Mouse (Mus musculus) limb, embryonic 14.5 days (tissue): ENCODE results near the gene Ikbkg. TPM values are rescaled to one million over a fixed set of nuclear protein-coding genes. Genes with fewer than 3 reads are reported as not detected.
A peak's percentile ranks its signal among the peaks of the same experiment; 100 is the strongest.
"Not testable (repeated sequence)": the region's sequence is repeated elsewhere in the genome, so short reads cannot be mapped to it uniquely, and the experiment has no call there.

Source experiments
- ATAC-seq: fragments of 200-750 bp; cut with Nextera tagmentation; 2 replicates; pipeline ENCODE4 v1.8.0; 2017; ENCODE audit warnings: low read depth, moderate number of reproducible peaks, moderate TSS enrichment; ENCODE audit not compliant: low FRiP score
- DNase-seq: peaks from one replicate; pipeline ENCODE4 v3.0.0-alpha.2; 2015; ENCODE audit warnings: low spot score
- H3K27ac ChIP-seq: fragments of 300-500 bp; sonication (generic); replicated peaks from 2 replicates; pipeline ENCODE4 v1.5.1; 2014; ENCODE audit warnings: low read depth, mild to moderate bottlenecking, low read length, moderate library complexity, mixed read lengths
- H3K27me3 ChIP-seq: fragments of 300-500 bp; sonication (generic); 2 replicates; pipeline ENCODE4 v1.6.1; 2014; ENCODE audit warnings: low read length, mixed read lengths; ENCODE audit not compliant: control insufficient read depth, insufficient read depth
- H3K36me3 ChIP-seq: fragments of 300-500 bp; sonication (generic); 2 replicates; pipeline ENCODE4 v1.6.1; 2014; ENCODE audit warnings: mild to moderate bottlenecking, low read length, moderate library complexity, mixed read lengths; ENCODE audit not compliant: control insufficient read depth, insufficient read depth
- H3K4me1 ChIP-seq: fragments of 300-500 bp; sonication (generic); 2 replicates; pipeline ENCODE4 v1.6.1; 2014; ENCODE audit warnings: antibody characterized with exemption, low read length, mixed read lengths; ENCODE audit not compliant: control insufficient read depth, insufficient read depth
- H3K4me2 ChIP-seq: fragments of 300-500 bp; sonication (generic); replicated peaks from 2 replicates; pipeline ENCODE4 v1.6.1; 2014; ENCODE audit warnings: low read depth, mild to moderate bottlenecking, low read length, moderate library complexity; ENCODE audit not compliant: severe bottlenecking
- H3K4me3 ChIP-seq: fragments of 300-500 bp; sonication (generic); replicated peaks from 2 replicates; pipeline ENCODE4 v1.5.1; 2014; ENCODE audit warnings: low read length
- H3K9ac ChIP-seq: fragments of 300-500 bp; sonication (generic); 2 replicates; pipeline ENCODE4 v1.6.1; 2014; ENCODE audit warnings: mild to moderate bottlenecking, low read depth, low read length, moderate library complexity; ENCODE audit not compliant: severe bottlenecking
- H3K9me3 ChIP-seq: fragments of 300-500 bp; sonication (generic); 2 replicates; pipeline ENCODE4 v1.6.1; 2016; ENCODE audit warnings: low read length; ENCODE audit not compliant: control insufficient read depth
- POLR2A ChIP-seq: fragments of 200-500 bp; IDR thresholded peaks from 2 replicates; pipeline ENCODE4 v1.8.0; 2012; ENCODE audit warnings: inconsistent platforms, mild to moderate bottlenecking, moderate library complexity, borderline replicate concordance; ENCODE audit not compliant: insufficient read depth, insufficient read length; ENCODE audit errors: extremely low read depth
- WGBS: fragments of 180-500 bp; shearing (Covaris S2); extraction: QIAGEN DNeasy Blood & Tissue Kit; methylation state at CpG from one replicate; pipeline ENCODE4 v1.1.7; 2014; 5-methylcytosine and 5-hydroxymethylcytosine counted together
- polyA plus RNA-seq, 2 experiments: library from polyadenylated mRNA; depleted of rRNA in 1 of 2; stranded (reverse) in 1 of 2; unstranded in 1 of 2; fragments of >200 nt; fragmentation: Nextera tagmentation in 1 of 2; extraction: Ambion mirVana in 1 of 2; gene quantifications; 2 replicates each; pipeline versions ENCODE4 v1.2.1 to v1.2.3; 2012 to 2014

Ikbkg gene
- polyA plus RNA-seq, 2 experiments: 17.4 to 23.9 TPM

DNA sequence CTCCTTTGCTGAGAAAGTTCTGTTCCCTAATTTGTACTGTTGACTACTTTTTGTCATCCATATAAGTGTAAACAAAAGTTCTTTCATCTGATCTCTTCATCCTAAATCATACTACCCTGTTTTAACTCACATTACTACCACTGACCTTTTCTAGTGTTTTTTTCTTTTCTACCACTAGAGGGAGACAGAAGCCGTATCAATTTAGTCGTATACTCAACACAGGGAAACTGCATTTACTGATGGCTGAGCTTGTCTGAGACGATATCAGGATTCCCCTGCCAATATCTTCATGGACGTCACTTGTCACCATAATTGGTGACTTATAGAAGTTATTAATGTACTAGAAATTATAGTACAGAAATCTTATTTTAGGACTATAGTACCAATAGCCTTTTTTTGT lies 59.7 kb downstream of the Ikbkg start:
- H3K9me3 ChIP-seq: no peaks in the 10 kb centered on the region
- no peak overlapping the region for H3K4me3 ChIP-seq
- DNase-seq: peak; percentile 38
- H3K4me2 ChIP-seq: no peak overlapping the region
- ATAC-seq: no peak
- H3K4me1 ChIP-seq: no peaks in the 10 kb centered on the region
- peaks cover 6% of the 10 kb centered on the region; the same call in 1 of the 2 replicates for H3K36me3 ChIP-seq
- H3K27me3 ChIP-seq: no peaks in the 10 kb centered on the region
- TF ChIP-seq POLR2A: no peak
- no peak overlapping the region for H3K27ac ChIP-seq
- no peak overlapping the region for H3K9ac ChIP-seq
- 10% methylated on average over 4 of the region's 4 CpGs for WGBS

DNA sequence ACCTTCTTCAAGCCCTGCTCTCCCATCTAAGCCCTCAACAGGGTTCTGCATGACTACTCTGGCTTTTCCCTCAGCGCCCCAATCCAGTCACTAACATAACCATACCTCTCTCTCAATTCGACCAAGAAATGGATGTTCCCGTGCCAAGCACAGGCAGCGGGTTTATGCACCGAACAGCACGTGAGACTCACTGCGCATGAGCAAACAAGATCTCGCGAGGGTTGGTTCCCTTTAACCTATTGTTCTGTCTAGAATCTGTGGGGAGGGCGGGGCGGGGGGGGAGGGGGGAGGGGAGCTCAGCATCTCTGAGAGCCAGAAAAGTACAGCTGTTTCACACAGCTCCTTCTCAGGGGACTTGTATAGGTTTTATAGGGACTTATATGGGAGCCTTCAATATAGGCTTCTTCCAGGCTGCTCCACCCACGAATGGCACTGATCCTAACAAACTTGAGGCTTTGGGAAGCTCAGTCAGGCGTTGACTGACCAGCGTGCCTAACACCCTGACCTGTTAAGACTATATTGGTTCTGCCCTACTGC lies 88.3 kb downstream of the Ikbkg start, which contains the start of gene Gm6880:
Gene Gm6880, minus strand, starts transcription at position 51 of the 537 bp plus-strand sequence.
- WGBS: 57% methylated on average over 14 of the region's 14 CpGs
- not testable (repeated sequence) for H3K27ac ChIP-seq, H3K27me3 ChIP-seq, H3K9me3 ChIP-seq, H3K9ac ChIP-seq, H3K4me2 ChIP-seq, H3K4me3 ChIP-seq, H3K36me3 ChIP-seq, H3K4me1 ChIP-seq
- peak; percentile 36 for DNase-seq
- ATAC-seq: peak; percentile 53; the same call in 1 of the 2 replicates

DNA sequence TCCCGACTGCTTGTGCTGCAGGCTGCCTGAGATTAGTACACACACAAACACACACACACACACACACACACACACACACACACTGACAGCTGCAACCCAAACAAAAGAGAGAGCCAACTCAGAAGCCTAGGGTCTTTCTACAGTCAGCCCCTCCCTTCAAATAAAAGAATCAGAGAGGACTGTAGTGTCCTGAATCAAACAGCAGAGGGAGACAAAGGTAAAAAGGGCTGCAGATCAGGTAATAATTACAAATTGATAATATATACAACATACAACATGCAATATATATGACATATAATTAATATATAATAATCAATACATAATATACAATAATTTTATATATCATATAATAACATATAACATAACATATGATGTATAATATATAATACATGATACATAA lies 104.0 kb downstream of the Ikbkg start:
- no peak for TF ChIP-seq POLR2A
- Histone ChIP-seq H3K4me2 (no peak overlapping the region), H3K9me3 (no peaks in the 10 kb centered on the region), H3K36me3 (no peaks in the 10 kb centered on the region), H3K4me1 (no peaks in the 10 kb centered on the region), H3K4me3 (no peak overlapping the region), H3K9ac (no peak overlapping the region), H3K27ac (no peak overlapping the region), H3K27me3 (no peaks in the 10 kb centered on the region)
- no peak for DNase-seq
- 83% methylated on average over 1 of the region's 1 CpGs for WGBS
- no peak for ATAC-seq

Other genes starting within 250 kb of the Ikbkg start
- not detected in 2 replicates for gene Tex28, start 225.5 kb upstream of the Ikbkg start, polyA plus RNA-seq (2012; rRNA removed)
- gene Tex28, start 225.5 kb upstream of the Ikbkg start, polyA plus RNA-seq (2014; fragmentation: Nextera tagmentation; extraction: Ambion mirVana): not detected in 2 replicates
- 0.03 and 0.04 TPM in 2 replicates for gene Tktl1, start 216.0 kb upstream of the Ikbkg start, polyA plus RNA-seq (2012; rRNA removed)
- gene Tktl1, start 216.0 kb upstream of the Ikbkg start, polyA plus RNA-seq (2014; fragmentation: Nextera tagmentation; extraction: Ambion mirVana): not detected in 2 replicates
- gene Flna, start 143.5 kb upstream of the Ikbkg start, polyA plus RNA-seq (2012; rRNA removed): 573 and 611 TPM in 2 replicates
- gene Flna, start 143.5 kb upstream of the Ikbkg start, polyA plus RNA-seq (2014; fragmentation: Nextera tagmentation; extraction: Ambion mirVana): 335 and 363 TPM in 2 replicates
- 107 and 143 TPM in 2 replicates for gene Emd, start 138.6 kb upstream of the Ikbkg start, polyA plus RNA-seq (2012; rRNA removed)
- 28.0 and 30.4 TPM in 2 replicates for gene Emd, start 138.6 kb upstream of the Ikbkg start, polyA plus RNA-seq (2014; fragmentation: Nextera tagmentation; extraction: Ambion mirVana)
- gene Rpl10, start 122.5 kb upstream of the Ikbkg start, polyA plus RNA-seq (2012; rRNA removed): 2,306 and 2,672 TPM in 2 replicates
- 939 and 993 TPM in 2 replicates for gene Rpl10, start 122.5 kb upstream of the Ikbkg start, polyA plus RNA-seq (2014; fragmentation: Nextera tagmentation; extraction: Ambion mirVana)
- gene Taz, start 111.4 kb upstream of the Ikbkg start, polyA plus RNA-seq (2012; rRNA removed): 99.7 and 116 TPM in 2 replicates
- 64.0 and 70.6 TPM in 2 replicates for gene Taz, start 111.4 kb upstream of the Ikbkg start, polyA plus RNA-seq (2014; fragmentation: Nextera tagmentation; extraction: Ambion mirVana)
- 20.2 and 24.3 TPM in 2 replicates for gene Dnase1l1, start 111.0 kb upstream of the Ikbkg start, polyA plus RNA-seq (2012; rRNA removed)
- gene Dnase1l1, start 111.0 kb upstream of the Ikbkg start, polyA plus RNA-seq (2014; fragmentation: Nextera tagmentation; extraction: Ambion mirVana): 12.8 and 14.4 TPM in 2 replicates
- gene Atp6ap1, start 96.2 kb upstream of the Ikbkg start, polyA plus RNA-seq (2012; rRNA removed): 224 and 272 TPM in 2 replicates
- gene Atp6ap1, start 96.2 kb upstream of the Ikbkg start, polyA plus RNA-seq (2014; fragmentation: Nextera tagmentation; extraction: Ambion mirVana): 124 and 128 TPM in 2 replicates
- 567 and 604 TPM in 2 replicates for gene Gdi1, start 88.3 kb upstream of the Ikbkg start, polyA plus RNA-seq (2012; rRNA removed)
- 147 and 183 TPM in 2 replicates for gene Gdi1, start 88.3 kb upstream of the Ikbkg start, polyA plus RNA-seq (2014; fragmentation: Nextera tagmentation; extraction: Ambion mirVana)
- gene Fam50a, start 80.3 kb upstream of the Ikbkg start, polyA plus RNA-seq (2012; rRNA removed): 31.5 and 49.7 TPM in 2 replicates
- 53.5 and 53.7 TPM in 2 replicates for gene Fam50a, start 80.3 kb upstream of the Ikbkg start, polyA plus RNA-seq (2014; fragmentation: Nextera tagmentation; extraction: Ambion mirVana)
- 117 and 152 TPM in 2 replicates for gene Plxna3, start 64.2 kb upstream of the Ikbkg start, polyA plus RNA-seq (2012; rRNA removed)
- 21.4 and 21.8 TPM in 2 replicates for gene Plxna3, start 64.2 kb upstream of the Ikbkg start, polyA plus RNA-seq (2014; fragmentation: Nextera tagmentation; extraction: Ambion mirVana)
- 104 and 119 TPM in 2 replicates for gene Lage3, start 39.7 kb upstream of the Ikbkg start, polyA plus RNA-seq (2012; rRNA removed)
- gene Lage3, start 39.7 kb upstream of the Ikbkg start, polyA plus RNA-seq (2014; fragmentation: Nextera tagmentation; extraction: Ambion mirVana): 105 and 106 TPM in 2 replicates
- 58.5 and 60.7 TPM in 2 replicates for gene Ubl4a, start 20.1 kb upstream of the Ikbkg start, polyA plus RNA-seq (2012; rRNA removed)
- gene Ubl4a, start 20.1 kb upstream of the Ikbkg start, polyA plus RNA-seq (2014; fragmentation: Nextera tagmentation; extraction: Ambion mirVana): 77.1 and 79.6 TPM in 2 replicates
- 16.0 and 21.0 TPM in 2 replicates for gene Slc10a3, start 19.9 kb upstream of the Ikbkg start, polyA plus RNA-seq (2012; rRNA removed)
- 20.2 and 24.4 TPM in 2 replicates for gene Slc10a3, start 19.9 kb upstream of the Ikbkg start, polyA plus RNA-seq (2014; fragmentation: Nextera tagmentation; extraction: Ambion mirVana)
- 50.6 and 60.3 TPM in 2 replicates for gene Fam3a, start within 50 bp of the Ikbkg start, polyA plus RNA-seq (2012; rRNA removed)
- gene Fam3a, start within 50 bp of the Ikbkg start, polyA plus RNA-seq (2014; fragmentation: Nextera tagmentation; extraction: Ambion mirVana): 39.3 and 41.8 TPM in 2 replicates
- gene G6pdx, start 35.9 kb downstream of the Ikbkg start, polyA plus RNA-seq (2012; rRNA removed): 35.2 and 35.4 TPM in 2 replicates
- gene G6pdx, start 35.9 kb downstream of the Ikbkg start, polyA plus RNA-seq (2014; fragmentation: Nextera tagmentation; extraction: Ambion mirVana): 48.3 and 51.8 TPM in 2 replicates
- gene Gm6880, start 88.1 kb downstream of the Ikbkg start, polyA plus RNA-seq (2012; rRNA removed): 1.1 and 2.8 TPM in 2 replicates
- gene Gm6880, start 88.1 kb downstream of the Ikbkg start, polyA plus RNA-seq (2014; fragmentation: Nextera tagmentation; extraction: Ambion mirVana): 1.4 and 2.7 TPM in 2 replicates
- gene Olfr1326-ps1, start 181.6 kb downstream of the Ikbkg start, polyA plus RNA-seq (2012; rRNA removed): not detected in 2 replicates
- not detected in 2 replicates for gene Olfr1326-ps1, start 181.6 kb downstream of the Ikbkg start, polyA plus RNA-seq (2014; fragmentation: Nextera tagmentation; extraction: Ambion mirVana)
- gene Olfr1325, start 199.4 kb downstream of the Ikbkg start, polyA plus RNA-seq (2012; rRNA removed): not detected in 2 replicates
- gene Olfr1325, start 199.4 kb downstream of the Ikbkg start, polyA plus RNA-seq (2014; fragmentation: Nextera tagmentation; extraction: Ambion mirVana): not detected in 2 replicates